Mouse (Mus musculus): ENCODE measurements around the gene Ptpn12. TPM values are rescaled to one million over a fixed set of nuclear protein-coding genes. Genes with fewer than 3 reads are reported as not detected.

The Ptpn12 gene
- polyA plus RNA-seq, 1 experiment from 2014 or later: 24.7 TPM

GRCm38 (mm10) chr5:21034388-21034966 is 21.2 kb downstream of the Ptpn12 start:
- no peak overlapping the region for H3K27ac ChIP-seq (ENCODE audit: low read depth)
- H3K9ac ChIP-seq (ENCODE audit: low read length): no peak overlapping the region
- ATAC-seq (replicated peaks; ENCODE audit: low FRiP score, low TSS enrichment, low read depth) (no peak), DNase-seq (ENCODE audit: low spot score) (no peak)
- no peaks in the 10 kb centered on the region for H3K27me3 ChIP-seq (replicated peaks; ENCODE audit: control insufficient read depth, insufficient read depth, low read length)
- no peaks in the 10 kb centered on the region for H3K9me3 ChIP-seq (ENCODE audit: control insufficient read depth, low read length)
- H3K36me3 ChIP-seq (ENCODE audit: control insufficient read depth, insufficient read depth, low read length): no peaks in the 10 kb centered on the region
- WGBS: 43% methylated on average over 6 of the region's 6 CpGs
- no peak overlapping the region for H3K4me2 ChIP-seq (ENCODE audit: low read length)
- peaks cover 4% of the 10 kb centered on the region for H3K4me1 ChIP-seq (replicated peaks; ENCODE audit: control insufficient read depth, insufficient read depth, low read length)
- no peak overlapping the region for H3K4me3 ChIP-seq (ENCODE audit: low read depth, low read length)

GRCm38 (mm10) chr5:21033382-21034056 is 22.2 kb downstream of the Ptpn12 start:
- 80% methylated on average over 11 of the region's 11 CpGs for WGBS
- Histone ChIP-seq H3K27ac (ENCODE audit: low read depth) (no peak overlapping the region), H3K9me3 (ENCODE audit: control insufficient read depth, low read length) (no peaks in the 10 kb centered on the region), H3K36me3 (ENCODE audit: control insufficient read depth, insufficient read depth, low read length) (0 out of 2 replicates have a peak, but pooled peaks cover 3% of the 10 kb centered on the region), H3K4me1 (replicated peaks; ENCODE audit: control insufficient read depth, insufficient read depth, low read length) (peaks cover 4% of the 10 kb centered on the region), H3K4me3 (ENCODE audit: low read depth, low read length) (no peak overlapping the region), H3K9ac (ENCODE audit: low read length) (no peak overlapping the region), H3K27me3 (replicated peaks; ENCODE audit: control insufficient read depth, insufficient read depth, low read length) (no peaks in the 10 kb centered on the region), H3K4me2 (ENCODE audit: low read length) (no peak overlapping the region)
- ATAC-seq (replicated peaks; ENCODE audit: low FRiP score, low TSS enrichment, low read depth) (no peak), DNase-seq (ENCODE audit: low spot score) (no peak)

- H3K4me3 ChIP-seq (ENCODE audit: low read depth, low read length): no peak overlapping the region
- peaks cover 10% of the 10 kb centered on the region; the same call in 1 of the 2 replicates for H3K36me3 ChIP-seq (ENCODE audit: control insufficient read depth, insufficient read depth, low read length)
- 80% methylated on average over 3 of the region's 3 CpGs for WGBS
- DNase-seq (ENCODE audit: low spot score) (no peak), ATAC-seq (replicated peaks; ENCODE audit: low FRiP score, low TSS enrichment, low read depth) (no peak)
- H3K4me2 ChIP-seq (ENCODE audit: low read length): no peak overlapping the region
- no peaks in the 10 kb centered on the region for H3K27me3 ChIP-seq (replicated peaks; ENCODE audit: control insufficient read depth, insufficient read depth, low read length)
- H3K4me1 ChIP-seq (replicated peaks; ENCODE audit: control insufficient read depth, insufficient read depth, low read length): peaks cover 4% of the 10 kb centered on the region
- H3K9ac ChIP-seq (ENCODE audit: low read length): no peak overlapping the region
- no peaks in the 10 kb centered on the region for H3K9me3 ChIP-seq (ENCODE audit: control insufficient read depth, low read length)
- H3K27ac ChIP-seq (ENCODE audit: low read depth): no peak overlapping the region
Measured at GRCm38 (mm10) chr5:21032626-21033025, 23.1 kb downstream of the Ptpn12 start.

- Histone ChIP-seq H3K9me3 (ENCODE audit: control insufficient read depth, low read length) (no peaks in the 10 kb centered on the region), H3K4me3 (ENCODE audit: low read depth, low read length) (no peak overlapping the region), H3K4me2 (ENCODE audit: low read length) (no peak overlapping the region), H3K4me1 (replicated peaks; ENCODE audit: control insufficient read depth, insufficient read depth, low read length) (peaks cover 4% of the 10 kb centered on the region), H3K9ac (ENCODE audit: low read length) (no peak overlapping the region), H3K36me3 (ENCODE audit: control insufficient read depth, insufficient read depth, low read length) (peaks cover 10% of the 10 kb centered on the region; the same call in 1 of the 2 replicates), H3K27ac (ENCODE audit: low read depth) (no peak overlapping the region), H3K27me3 (replicated peaks; ENCODE audit: control insufficient read depth, insufficient read depth, low read length) (no peaks in the 10 kb centered on the region)
- DNase-seq (ENCODE audit: low spot score) (no peak), ATAC-seq (replicated peaks; ENCODE audit: low FRiP score, low TSS enrichment, low read depth) (no peak)
Measured at GRCm38 (mm10) chr5:21030226-21030625, 25.5 kb downstream of the Ptpn12 start.

GRCm38 (mm10) chr5:21017075-21017474 is 38.6 kb downstream of the Ptpn12 start:
- Histone ChIP-seq H3K36me3 (ENCODE audit: control insufficient read depth, insufficient read depth, low read length) (peaks cover 59% of the 10 kb centered on the region), H3K9ac (ENCODE audit: low read length) (no peak overlapping the region), H3K4me1 (replicated peaks; ENCODE audit: control insufficient read depth, insufficient read depth, low read length) (no peaks in the 10 kb centered on the region), H3K27me3 (replicated peaks; ENCODE audit: control insufficient read depth, insufficient read depth, low read length) (no peaks in the 10 kb centered on the region), H3K27ac (ENCODE audit: low read depth) (no peak overlapping the region), H3K4me2 (ENCODE audit: low read length) (no peak overlapping the region), H3K4me3 (ENCODE audit: low read depth, low read length) (no peak overlapping the region), H3K9me3 (ENCODE audit: control insufficient read depth, low read length) (no peaks in the 10 kb centered on the region)
- DNase-seq (ENCODE audit: low spot score) (no peak), ATAC-seq (replicated peaks; ENCODE audit: low FRiP score, low TSS enrichment, low read depth) (no peak)
- WGBS: 65% methylated on average over 5 of the region's 5 CpGs

GRCm38 (mm10) chr5:21010908-21011307 is 44.8 kb downstream of the Ptpn12 start:
- no peak overlapping the region for H3K4me2 ChIP-seq (ENCODE audit: low read length)
- no peaks in the 10 kb centered on the region for H3K9me3 ChIP-seq (ENCODE audit: control insufficient read depth, low read length)
- H3K4me1 ChIP-seq (replicated peaks; ENCODE audit: control insufficient read depth, insufficient read depth, low read length): no peaks in the 10 kb centered on the region
- ATAC-seq (replicated peaks; ENCODE audit: low FRiP score, low TSS enrichment, low read depth) (no peak), DNase-seq (ENCODE audit: low spot score) (no peak)
- H3K9ac ChIP-seq (ENCODE audit: low read length): no peak overlapping the region
- no peak overlapping the region for H3K27ac ChIP-seq (ENCODE audit: low read depth)
- peaks cover 59% of the 10 kb centered on the region for H3K36me3 ChIP-seq (ENCODE audit: control insufficient read depth, insufficient read depth, low read length)
- no peaks in the 10 kb centered on the region for H3K27me3 ChIP-seq (replicated peaks; ENCODE audit: control insufficient read depth, insufficient read depth, low read length)
- no peak overlapping the region for H3K4me3 ChIP-seq (ENCODE audit: low read depth, low read length)

- DNase-seq (ENCODE audit: low spot score) (no peak), ATAC-seq (replicated peaks; ENCODE audit: low FRiP score, low TSS enrichment, low read depth) (no peak)
- WGBS: 94% methylated on average over 6 of the region's 6 CpGs
- no peak overlapping the region for H3K9ac ChIP-seq (ENCODE audit: low read length)
- H3K9me3 ChIP-seq (ENCODE audit: control insufficient read depth, low read length): no peaks in the 10 kb centered on the region; the same call in 1 of the 2 replicates
- no peaks in the 10 kb centered on the region for H3K4me1 ChIP-seq (replicated peaks; ENCODE audit: control insufficient read depth, insufficient read depth, low read length)
- H3K27ac ChIP-seq (ENCODE audit: low read depth): no peak overlapping the region
- H3K36me3 ChIP-seq (ENCODE audit: control insufficient read depth, insufficient read depth, low read length): peaks cover 67% of the 10 kb centered on the region
- H3K27me3 ChIP-seq (replicated peaks; ENCODE audit: control insufficient read depth, insufficient read depth, low read length): no peaks in the 10 kb centered on the region
- H3K4me2 ChIP-seq (ENCODE audit: low read length): no peak overlapping the region
- no peak overlapping the region for H3K4me3 ChIP-seq (ENCODE audit: low read depth, low read length)
Measured at GRCm38 (mm10) chr5:21002723-21003122, 53.0 kb downstream of the Ptpn12 start.

- Histone ChIP-seq H3K27me3 (replicated peaks; ENCODE audit: control insufficient read depth, insufficient read depth, low read length) (no peaks in the 10 kb centered on the region), H3K36me3 (ENCODE audit: control insufficient read depth, insufficient read depth, low read length) (peaks cover 69% of the 10 kb centered on the region), H3K27ac (ENCODE audit: low read depth) (no peak overlapping the region), H3K9me3 (ENCODE audit: control insufficient read depth, low read length) (no peaks in the 10 kb centered on the region; the same call in 1 of the 2 replicates), H3K4me1 (replicated peaks; ENCODE audit: control insufficient read depth, insufficient read depth, low read length) (no peaks in the 10 kb centered on the region), H3K4me2 (ENCODE audit: low read length) (no peak overlapping the region), H3K4me3 (ENCODE audit: low read depth, low read length) (no peak overlapping the region), H3K9ac (ENCODE audit: low read length) (no peak overlapping the region)
- DNase-seq (ENCODE audit: low spot score) (no peak), ATAC-seq (replicated peaks; ENCODE audit: low FRiP score, low TSS enrichment, low read depth) (no peak)
- 96% methylated on average over 10 of the region's 10 CpGs for WGBS
Measured at GRCm38 (mm10) chr5:21001622-21002315, 53.9 kb downstream of the Ptpn12 start.

Measured in intestine, embryonic 14.5 days (tissue).